Mouse (Mus musculus) liver, postnatal 0 days (tissue): ENCODE data around the gene Macf1.

Experiments used
- CTCF ChIP-seq: sonication (generic); IDR thresholded peaks from 2 replicates; pipeline ENCODE4 v1.5.1; 2016; ENCODE audit warnings: antibody characterized with exemption, low read depth
- EP300 ChIP-seq: IDR thresholded peaks from 2 replicates; pipeline ENCODE4 v1.6.1; 2016; ENCODE audit warnings: antibody characterized with exemption, low read depth, mild to moderate bottlenecking

DNA sequence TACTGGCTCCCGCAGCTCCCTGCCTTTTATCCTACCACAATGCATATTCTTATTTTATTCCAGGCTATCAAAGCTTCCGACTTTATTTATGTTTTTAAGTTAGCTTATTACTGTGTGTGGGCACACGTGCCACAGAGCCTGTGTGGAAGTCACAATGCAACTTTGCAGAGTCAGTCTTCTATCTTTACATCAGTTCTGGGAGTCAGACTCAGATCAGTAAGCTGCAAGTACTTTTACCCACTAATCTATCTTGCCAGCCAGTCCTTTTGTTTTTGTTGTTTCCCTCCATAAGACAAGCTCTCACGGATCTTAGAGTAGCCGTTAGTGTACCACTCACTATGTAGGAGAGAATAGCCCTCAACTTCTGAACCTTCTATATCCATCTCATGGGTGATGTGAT is 159.4 kb downstream of the Macf1 start:
- TF ChIP-seq CTCF (no peak), EP300 (no peak)
